Mouse (Mus musculus) midbrain, embryonic 10.5 days (tissue): ENCODE data around the gene Jund. TPM values are rescaled to one million over a fixed set of nuclear protein-coding genes. Genes with fewer than 3 reads are reported as not detected.
A peak's percentile ranks its signal among the peaks of the same experiment; 100 is the strongest.

Source experiments
- DNase-seq: peaks from one replicate; pipeline ENCODE4 v3.0.0-alpha.2; 2017; ENCODE audit warnings: low spot score
- H3K27ac ChIP-seq: fragments of 300-500 bp; sonication (generic); replicated peaks from 2 replicates; pipeline ENCODE4 v1.5.1; 2016; ENCODE audit warnings: mild to moderate bottlenecking
- H3K27me3 ChIP-seq: fragments of 300-500 bp; sonication (generic); 2 replicates; pipeline ENCODE4 v1.6.1; 2016; ENCODE audit warnings: low read depth, mild to moderate bottlenecking; ENCODE audit not compliant: poor library complexity, severe bottlenecking
- H3K36me3 ChIP-seq: fragments of 300-500 bp; sonication (generic); 2 replicates; pipeline ENCODE4 v1.6.1; 2016; ENCODE audit warnings: mild to moderate bottlenecking, moderate library complexity
- H3K4me1 ChIP-seq: fragments of 300-500 bp; sonication (generic); 2 replicates; pipeline ENCODE4 v1.6.1; 2016
- H3K4me3 ChIP-seq: fragments of 300-500 bp; sonication (generic); 2 replicates; pipeline ENCODE4 v1.5.1; 2016; ENCODE audit warnings: mild to moderate bottlenecking, moderate library complexity
- H3K9me3 ChIP-seq: fragments of 300-500 bp; sonication (generic); replicated peaks from 2 replicates; pipeline ENCODE4 v1.6.1; 2016; ENCODE audit warnings: mild to moderate bottlenecking
- WGBS: fragments of 180-500 bp; shearing (Covaris S2); methylation state at CpG from one replicate; pipeline ENCODE4 v1.1.7; 2016; 5-methylcytosine and 5-hydroxymethylcytosine counted together
- polyA plus RNA-seq: library from polyadenylated mRNA; unstranded; fragments of >200 nt; fragmentation: Nextera tagmentation; extraction: Ambion mirVana; gene quantifications from 2 replicates; pipeline ENCODE4 v1.2.1, GENCODE M21; 2016

Gene Jund
- polyA plus RNA-seq, 1 experiment from 2014 or later, result 62.5 TPM

- Histone ChIP-seq H3K27ac (no peak overlapping the region), H3K36me3 (peaks cover 8% of the 10 kb centered on the region; the same call in 1 of the 2 replicates), H3K9me3 (no peaks in the 10 kb centered on the region), H3K4me3 (no peak overlapping the region), H3K27me3 (no peaks in the 10 kb centered on the region), H3K4me1 (peaks cover 5% of the 10 kb centered on the region; the same call in 1 of the 2 replicates)
- no peak for DNase-seq
- 90% methylated on average over 14 of the region's 14 CpGs for WGBS
Measured at GRCm38 (mm10) chr8:70708281-70708680, 9.5 kb downstream of the Jund start.

GRCm38 (mm10) chr8:70709794-70710193, 11.0 kb downstream of the Jund start:
- H3K27ac ChIP-seq, result no peak overlapping the region
- H3K4me1 ChIP-seq, result peaks cover 11% of the 10 kb centered on the region
- H3K9me3 ChIP-seq, result no peaks in the 10 kb centered on the region
- DNase-seq, result no peak
- no peaks in the 10 kb centered on the region for H3K36me3 ChIP-seq
- WGBS, result 94% methylated on average over 9 of the region's 9 CpGs
- H3K4me3 ChIP-seq, result no peak overlapping the region
- no peaks in the 10 kb centered on the region for H3K27me3 ChIP-seq

- H3K4me1 ChIP-seq, result peaks cover 11% of the 10 kb centered on the region
- H3K9me3 ChIP-seq, result no peaks in the 10 kb centered on the region
- H3K4me3 ChIP-seq, result no peak overlapping the region
- H3K27me3 ChIP-seq, result no peaks in the 10 kb centered on the region
- no peak overlapping the region for H3K27ac ChIP-seq
- no peak for DNase-seq
- H3K36me3 ChIP-seq, result no peaks in the 10 kb centered on the region
- WGBS, result 91% methylated on average over 1 of the region's 1 CpGs
Measured at GRCm38 (mm10) chr8:70710296-70710695, 11.5 kb downstream of the Jund start.

- no peak overlapping the region for H3K27ac ChIP-seq
- WGBS, result 88% methylated on average over 11 of the region's 11 CpGs
Measured at GRCm38 (mm10) chr8:70711041-70711440, 12.3 kb downstream of the Jund start.

GRCm38 (mm10) chr8:70713991-70714390, 15.2 kb downstream of the Jund start:
- H3K4me1 ChIP-seq, result peaks cover 15% of the 10 kb centered on the region
- 83% methylated on average over 7 of the region's 7 CpGs for WGBS
- DNase-seq, result no peak
- H3K27ac ChIP-seq, result peak overlapping the region; percentile 47; the same call in 1 of the 2 replicates
- no peaks in the 10 kb centered on the region for H3K9me3 ChIP-seq
- no peak overlapping the region for H3K4me3 ChIP-seq
- H3K27me3 ChIP-seq, result peaks cover 15% of the 10 kb centered on the region
- no peaks in the 10 kb centered on the region for H3K36me3 ChIP-seq

More at GRCm38 (mm10) chr8:70711041-70711440, 12.3 kb downstream of the Jund start:
- no peaks in the 10 kb centered on the region for H3K36me3 ChIP-seq
- DNase-seq, result no peak
- H3K9me3 ChIP-seq, result no peaks in the 10 kb centered on the region
- no peaks in the 10 kb centered on the region for H3K27me3 ChIP-seq
- peaks cover 11% of the 10 kb centered on the region for H3K4me1 ChIP-seq
- H3K4me3 ChIP-seq, result no peak overlapping the region

GRCm38 (mm10) chr8:70715086-70715485, 16.3 kb downstream of the Jund start:
- H3K36me3 ChIP-seq, result no peaks in the 10 kb centered on the region
- 83% methylated on average over 2 of the region's 2 CpGs for WGBS
- no peak overlapping the region for H3K4me3 ChIP-seq
- H3K27me3 ChIP-seq, result peaks cover 20% of the 10 kb centered on the region
- H3K27ac ChIP-seq, result no peak overlapping the region
- peaks cover 15% of the 10 kb centered on the region for H3K4me1 ChIP-seq
- no peaks in the 10 kb centered on the region for H3K9me3 ChIP-seq
- DNase-seq, result no peak

GRCm38 (mm10) chr8:70716521-70717400, 18.0 kb downstream of the Jund start:
- H3K9me3 ChIP-seq, result no peaks in the 10 kb centered on the region
- no peaks in the 10 kb centered on the region for H3K36me3 ChIP-seq
- peaks cover 24% of the 10 kb centered on the region for H3K27me3 ChIP-seq
- WGBS, result 86% methylated on average over 40 of the region's 40 CpGs
- peaks cover 15% of the 10 kb centered on the region for H3K4me1 ChIP-seq
- no peak overlapping the region; the same call in 1 of the 2 replicates for H3K27ac ChIP-seq
- DNase-seq, result no peak
- H3K4me3 ChIP-seq, result no peak overlapping the region

GRCm38 (mm10) chr8:70718297-70718696, 19.5 kb downstream of the Jund start, which contains the start of gene Gm3336:
Gene Gm3336, plus strand, starts transcription at chr8:70718543.
- peaks cover 14% of the 10 kb centered on the region for H3K4me1 ChIP-seq
- H3K4me3 ChIP-seq, result peak within 1 kb of the TSS; percentile 22; the same call in 1 of the 2 replicates
- no peak within 1 kb of the TSS for H3K27ac ChIP-seq
- no peaks in the 10 kb centered on the region for H3K36me3 ChIP-seq
- peaks cover 26% of the 10 kb centered on the region for H3K27me3 ChIP-seq
- 2% methylated on average over 19 of the region's 19 CpGs for WGBS
- peak; percentile 54 for DNase-seq
- H3K9me3 ChIP-seq, result no peaks in the 10 kb centered on the region

GRCm38 (mm10) chr8:70719796-70720270, 21.1 kb downstream of the Jund start:
- WGBS, result 66% methylated on average over 9 of the region's 9 CpGs
- peaks cover 26% of the 10 kb centered on the region for H3K27me3 ChIP-seq

GRCm38 (mm10) chr8:70720739-70721138, 22.0 kb downstream of the Jund start:
- H3K4me3 ChIP-seq, result no peak overlapping the region
- WGBS, result 4% methylated on average over 3 of the region's 3 CpGs
- H3K36me3 ChIP-seq, result no peaks in the 10 kb centered on the region

More at GRCm38 (mm10) chr8:70719796-70720270, 21.1 kb downstream of the Jund start:
- no peak for DNase-seq
- H3K4me1 ChIP-seq, result peaks cover 7% of the 10 kb centered on the region
- H3K4me3 ChIP-seq, result no peak overlapping the region
- no peak overlapping the region for H3K27ac ChIP-seq
- H3K9me3 ChIP-seq, result no peaks in the 10 kb centered on the region
- H3K36me3 ChIP-seq, result no peaks in the 10 kb centered on the region

GRCm38 (mm10) chr8:70721601-70722000, 22.9 kb downstream of the Jund start:
- Histone ChIP-seq H3K4me3 (no peak overlapping the region), H3K27ac (no peak overlapping the region), H3K27me3 (peaks cover 33% of the 10 kb centered on the region), H3K36me3 (no peaks in the 10 kb centered on the region), H3K4me1 (peaks cover 8% of the 10 kb centered on the region), H3K9me3 (no peaks in the 10 kb centered on the region)
- no peak for DNase-seq
- 84% methylated on average over 8 of the region's 8 CpGs for WGBS

More at GRCm38 (mm10) chr8:70720739-70721138, 22.0 kb downstream of the Jund start:
- peaks cover 7% of the 10 kb centered on the region for H3K4me1 ChIP-seq
- H3K27ac ChIP-seq, result no peak overlapping the region
- peak; percentile 78 for DNase-seq
- no peaks in the 10 kb centered on the region for H3K9me3 ChIP-seq
- H3K27me3 ChIP-seq, result peaks cover 27% of the 10 kb centered on the region

GRCm38 (mm10) chr8:70723486-70724210, 24.9 kb downstream of the Jund start, which contains the start of gene Pde4c:
Gene Pde4c, plus strand, starts transcription at chr8:70723720.
- peaks cover 8% of the 10 kb centered on the region for H3K4me1 ChIP-seq
- DNase-seq, result no peak
- 77% methylated on average over 7 of the region's 7 CpGs for WGBS
- H3K9me3 ChIP-seq, result no peaks in the 10 kb centered on the region
- no peak within 1 kb of the TSS for H3K4me3 ChIP-seq
- H3K27me3 ChIP-seq, result peaks cover 41% of the 10 kb centered on the region
- no peaks in the 10 kb centered on the region for H3K36me3 ChIP-seq
- 0 out of 2 replicates have a peak within 1 kb of the TSS, but pooled peaks have one; percentile 28 for H3K27ac ChIP-seq
